Mouse (Mus musculus): ENCODE results near the gene Gpn1.

DNA sequence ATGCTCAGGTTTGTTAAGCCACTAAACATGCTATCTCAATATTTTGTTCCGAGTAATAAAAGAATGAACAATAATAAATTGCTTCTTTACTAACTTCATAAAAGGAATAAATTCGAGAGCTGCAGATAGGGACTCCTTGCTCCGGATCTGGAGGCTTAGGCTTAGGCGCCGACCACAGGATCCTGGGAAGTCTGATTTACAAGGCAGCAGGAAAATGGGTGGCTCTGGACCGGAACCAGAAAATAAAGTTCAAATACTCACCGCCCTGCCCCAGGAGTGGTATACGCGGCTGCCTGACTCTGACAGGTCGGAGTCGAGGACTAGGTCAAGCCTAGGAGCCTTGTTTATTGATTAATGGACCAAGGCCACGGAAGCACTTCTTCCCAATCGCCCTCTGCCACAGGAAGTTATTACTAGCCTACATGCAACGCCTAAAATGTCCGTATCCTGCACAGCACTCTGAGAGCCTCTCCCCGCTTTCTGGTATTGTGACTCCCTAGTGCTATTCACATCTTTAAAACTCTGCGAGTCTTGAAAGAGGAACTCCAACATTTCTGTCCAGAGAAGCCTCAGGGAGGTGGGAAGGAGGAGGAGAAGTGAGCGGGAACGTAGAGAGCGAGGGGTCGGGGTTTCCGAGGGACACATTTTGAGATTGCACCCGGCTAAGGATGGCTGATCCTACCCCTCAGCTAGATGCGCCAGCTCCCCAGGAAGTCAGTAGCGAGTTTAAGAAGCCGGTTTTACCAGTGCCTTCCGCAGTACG lies 32.0 kb downstream of the Gpn1 start, which contains the start of gene Slc4a1ap:
- TF ChIP-seq CTCF (IDR thresholded peaks at IDR 0.05; ENCODE audit: low read depth, low read length) (no peak), GATA1 (IDR thresholded peaks at IDR 0.05; ENCODE audit: borderline replicate concordance, low read length) (no peak)

Data from G1E (cell line).